Mouse (Mus musculus) left cerebral cortex, adult 2 months (tissue): ENCODE data around the gene Tmem63b. TPM values are rescaled to one million over a fixed set of nuclear protein-coding genes. Genes with fewer than 3 reads are reported as not detected.
"Not testable (repeated sequence)": the region's sequence is repeated elsewhere in the genome, so short reads cannot be mapped to it uniquely, and the experiment has no call there.

Experiments
- DNase-seq, 2 experiments: peaks; one replicate each; pipeline ENCODE4 v3.0.0; 2021 to 2022; ENCODE audit warnings: low spot score in 2 of 2, mixed read lengths in 1 of 2; ENCODE audit errors: extremely low spot score in 1 of 2
- H3K27ac ChIP-seq: fragments of 200-600 bp; 2 replicates; pipeline ENCODE4 v1.8.1; 2022
- H3K4me3 ChIP-seq: fragments of 200-600 bp; 2 replicates; pipeline ENCODE4 v1.8.1; 2022
- CTCF ChIP-seq: fragments of 200-600 bp; IDR thresholded peaks from 2 replicates; pipeline ENCODE4 v1.8.1; 2022; ENCODE audit warnings: antibody characterized with exemption, mild to moderate bottlenecking, moderate library complexity
- intact Hi-C: fragments of 180-260 bp; cut with DNase I; formaldehyde crosslinking; loops from one replicate; pipeline ENCODE4 v1.15.1; 2025
- total RNA-seq, 2 experiments: library from RNA; stranded (reverse); gene quantifications; 2 replicates each; pipeline ENCODE4 v1.2.3; 2021

The Tmem63b gene
- total RNA-seq, 2 experiments from 2014 or later: 176 to 184 TPM

GRCm38 (mm10) chr17:45629861-45630694, 56.6 kb downstream of the Tmem63b start:
- peak; percentile 64 for TF ChIP-seq CTCF
- Histone ChIP-seq H3K4me3 (peak overlapping the region; percentile 47), H3K27ac (peak overlapping the region; percentile 67)
- DNase-seq: peak; percentile 62 to 74
- intact Hi-C loops: loop anchor here (2.0 to 10.0 kb wide), 2 partner anchors 55 to 155 kb away; partner anchors contain the start of gene Spats1

GRCm38 (mm10) chr17:45628885-45629855, 57.5 kb downstream of the Tmem63b start:
- Histone ChIP-seq H3K27ac (no peak overlapping the region; the same call in 1 of the 2 replicates), H3K4me3 (peak overlapping the region; percentile 47; the same call in 1 of the 2 replicates)
- no peak for DNase-seq
- intact Hi-C loops: loop anchor here (10.0 kb wide), 1 partner anchor 154 kb away; the partner anchor contains the start of gene Spats1
- TF ChIP-seq CTCF: no peak

GRCm38 (mm10) chr17:45628160-45628559, 58.5 kb downstream of the Tmem63b start:
- TF ChIP-seq CTCF: no peak
- intact Hi-C loops: loop anchor here (10.0 kb wide), 1 partner anchor 153 kb away; the partner anchor contains the start of gene Spats1
- H3K27ac ChIP-seq: no peak overlapping the region
- no peak overlapping the region for H3K4me3 ChIP-seq
- DNase-seq: no peak

GRCm38 (mm10) chr17:45626577-45627134, 60.0 kb downstream of the Tmem63b start:
- TF ChIP-seq CTCF: peak; percentile 94
- intact Hi-C loops: loop anchor here (2.0 to 10.0 kb wide), 3 partner anchors 28 to 152 kb away; partner anchors contain the start of genes Slc29a1 and Spats1
- Histone ChIP-seq H3K4me3 (peak overlapping the region; percentile 28), H3K27ac (no peak overlapping the region)
- DNase-seq: peak; percentile 68 to 70

- H3K4me3 ChIP-seq, H3K27ac ChIP-seq, DNase-seq: not testable (repeated sequence)
- intact Hi-C loops: loop anchor here (10.0 kb wide), 1 partner anchor 149 kb away; the partner anchor contains the start of gene Spats1
Measured at GRCm38 (mm10) chr17:45623425-45623824, 63.3 kb downstream of the Tmem63b start.

- no peak for DNase-seq
- no peak for TF ChIP-seq CTCF
- peak overlapping the region; percentile 0; the same call in 1 of the 2 replicates for H3K27ac ChIP-seq
- H3K4me3 ChIP-seq: 0 out of 2 replicates have a peak overlapping the region, but pooled peaks have one; percentile 13
- intact Hi-C loops: loop anchor here (10.0 kb wide), 1 partner anchor 145 kb away; the partner anchor contains the start of gene Spats1
Measured at GRCm38 (mm10) chr17:45619386-45620256, 67.1 kb downstream of the Tmem63b start.

- DNase-seq: no peak
- TF ChIP-seq CTCF: no peak
- Histone ChIP-seq H3K27ac (peak overlapping the region; percentile 0; the same call in 1 of the 2 replicates), H3K4me3 (0 out of 2 replicates have a peak overlapping the region, but pooled peaks have one; percentile 13)
- intact Hi-C loops: no loop called here
Measured at GRCm38 (mm10) chr17:45618941-45619385, 67.7 kb downstream of the Tmem63b start.

GRCm38 (mm10) chr17:45617655-45618054, 69.0 kb downstream of the Tmem63b start:
- intact Hi-C loops: no loop called here
- TF ChIP-seq CTCF: no peak
- no peak overlapping the region for H3K27ac ChIP-seq
- DNase-seq: no peak
- H3K4me3 ChIP-seq: no peak overlapping the region

GRCm38 (mm10) chr17:45616679-45617078, 70.0 kb downstream of the Tmem63b start:
- H3K4me3 ChIP-seq: no peak overlapping the region
- H3K27ac ChIP-seq: no peak overlapping the region
- intact Hi-C loops: no loop called here
- DNase-seq: no peak
- no peak for TF ChIP-seq CTCF

- H3K4me3 ChIP-seq: no peak overlapping the region
- TF ChIP-seq CTCF: no peak
- intact Hi-C loops: no loop called here
- no peak overlapping the region for H3K27ac ChIP-seq
- no peak for DNase-seq
Measured at GRCm38 (mm10) chr17:45616046-45616650, 70.6 kb downstream of the Tmem63b start.
